Mouse (Mus musculus) left cerebral cortex, postnatal 25 days (tissue): ENCODE measurements around the gene Fars2. TPM values are rescaled to one million over a fixed set of nuclear protein-coding genes. Genes with fewer than 3 reads are reported as not detected.

Experiments used
- DNase-seq, 2 experiments: peaks; one replicate each; pipeline ENCODE4 v3.0.0; 2022; ENCODE audit warnings: low spot score in 2 of 2, mixed read lengths in 1 of 2
- intact Hi-C: fragments of 180-260 bp; cut with DNase I; formaldehyde crosslinking; loops from one replicate; pipeline ENCODE4 v1.15.1; 2025
- total RNA-seq, 2 experiments: library from RNA; stranded (reverse); gene quantifications; 2 replicates each; pipeline ENCODE4 v1.2.3; 2021

Gene Fars2
- total RNA-seq: 10 to 100 TPM; 33.9 to 39.1 TPM

- intact Hi-C loops: loop anchor here (5.0 kb wide), 2 partner anchors 95 to 140 kb away; no protein-coding TSS in a partner anchor
Measured at GRCm38 (mm10) chr13:36117143-36118014, at the start of gene Fars2, which contains the start of gene Lyrm4. Gene Fars2, plus strand, starts transcription at chr13:36117412. Gene Lyrm4, minus strand, starts transcription at chr13:36117526.

GRCm38 (mm10) chr13:36074484-36074883 lies 42.7 kb upstream of the Fars2 start:
- no peak for DNase-seq
- intact Hi-C loops: no loop called here

More at GRCm38 (mm10) chr13:36117143-36118014, at the start of gene Fars2, which contains the start of gene Lyrm4:
- DNase-seq: peak; percentile 96 to 98

GRCm38 (mm10) chr13:36081591-36081990 lies 35.6 kb upstream of the Fars2 start:
- no peak for DNase-seq

GRCm38 (mm10) chr13:36084701-36085100 lies 32.5 kb upstream of the Fars2 start:
- intact Hi-C loops: no loop called here
- DNase-seq: peak; percentile 11 to 67

More at GRCm38 (mm10) chr13:36081591-36081990, 35.6 kb upstream of the Fars2 start:
- intact Hi-C loops: no loop called here

GRCm38 (mm10) chr13:36085971-36086370 lies 31.2 kb upstream of the Fars2 start:
- intact Hi-C loops: no loop called here
- no peak for DNase-seq

GRCm38 (mm10) chr13:36086608-36087391 lies 30.4 kb upstream of the Fars2 start:
- DNase-seq: peak in 1 of 2 experiments; percentile 35
- intact Hi-C loops: no loop called here

- DNase-seq: no peak
- intact Hi-C loops: no loop called here
Measured at GRCm38 (mm10) chr13:36087427-36087826, 29.8 kb upstream of the Fars2 start.

- DNase-seq: no peak
- intact Hi-C loops: no loop called here
Measured at GRCm38 (mm10) chr13:36088168-36088567, 29.0 kb upstream of the Fars2 start.

- DNase-seq: no peak
- intact Hi-C loops: no loop called here
Measured at GRCm38 (mm10) chr13:36096684-36097383, 20.4 kb upstream of the Fars2 start.

- intact Hi-C loops: no loop called here
- DNase-seq: no peak
Measured at GRCm38 (mm10) chr13:36105591-36105990, 11.6 kb upstream of the Fars2 start.

- intact Hi-C loops: no loop called here
- no peak for DNase-seq
Measured at GRCm38 (mm10) chr13:36108528-36108927, 8.7 kb upstream of the Fars2 start.

- intact Hi-C loops: no loop called here
Measured at GRCm38 (mm10) chr13:36111331-36111730, 5.9 kb upstream of the Fars2 start.

GRCm38 (mm10) chr13:36113181-36113580 lies 4.0 kb upstream of the Fars2 start:
- DNase-seq: no peak

More at GRCm38 (mm10) chr13:36111331-36111730, 5.9 kb upstream of the Fars2 start:
- no peak for DNase-seq

GRCm38 (mm10) chr13:36116520-36117142 lies 581 bp upstream of the Fars2 start:
- peak; percentile 21 to 43 for DNase-seq
- intact Hi-C loops: loop anchor here (5.0 kb wide), 2 partner anchors 94 to 141 kb away; no protein-coding TSS in a partner anchor

More at GRCm38 (mm10) chr13:36113181-36113580, 4.0 kb upstream of the Fars2 start:
- intact Hi-C loops: no loop called here

- intact Hi-C loops: loop anchor here (5.0 kb wide), 2 partner anchors 97 to 138 kb away; no protein-coding TSS in a partner anchor
Measured at GRCm38 (mm10) chr13:36119684-36120083, 2.5 kb downstream of the Fars2 start.

GRCm38 (mm10) chr13:36120606-36121005 lies 3.4 kb downstream of the Fars2 start:
- intact Hi-C loops: no loop called here

More at GRCm38 (mm10) chr13:36119684-36120083, 2.5 kb downstream of the Fars2 start:
- no peak for DNase-seq

GRCm38 (mm10) chr13:36129360-36130054 lies 12.3 kb downstream of the Fars2 start:
- no peak for DNase-seq
- intact Hi-C loops: no loop called here

More at GRCm38 (mm10) chr13:36120606-36121005, 3.4 kb downstream of the Fars2 start:
- DNase-seq: no peak

GRCm38 (mm10) chr13:36131401-36131800 lies 14.2 kb downstream of the Fars2 start:
- intact Hi-C loops: no loop called here
- no peak for DNase-seq
